Mouse (Mus musculus) adrenal gland, adult 2 months (tissue): ENCODE data around the gene Usmg5. TPM values are rescaled to one million over a fixed set of nuclear protein-coding genes. Genes with fewer than 3 reads are reported as not detected.

Experiments used
- DNase-seq: peaks from one replicate; pipeline ENCODE4 v3.0.0; 2021
- polyA plus RNA-seq: library from polyadenylated mRNA; depleted of rRNA; stranded (reverse); fragments of >200 nt; gene quantifications from 2 replicates; pipeline ENCODE4 v1.2.3, GENCODE M21; 2012; rRNA removed
- total RNA-seq, 2 experiments: library from RNA; stranded (reverse); gene quantifications; 2 replicates each; pipeline ENCODE4 v1.2.3; 2021

The Usmg5 gene
- total and polyA plus RNA-seq, 3 experiments: 7.8 to 840 (median 788) TPM

DNA sequence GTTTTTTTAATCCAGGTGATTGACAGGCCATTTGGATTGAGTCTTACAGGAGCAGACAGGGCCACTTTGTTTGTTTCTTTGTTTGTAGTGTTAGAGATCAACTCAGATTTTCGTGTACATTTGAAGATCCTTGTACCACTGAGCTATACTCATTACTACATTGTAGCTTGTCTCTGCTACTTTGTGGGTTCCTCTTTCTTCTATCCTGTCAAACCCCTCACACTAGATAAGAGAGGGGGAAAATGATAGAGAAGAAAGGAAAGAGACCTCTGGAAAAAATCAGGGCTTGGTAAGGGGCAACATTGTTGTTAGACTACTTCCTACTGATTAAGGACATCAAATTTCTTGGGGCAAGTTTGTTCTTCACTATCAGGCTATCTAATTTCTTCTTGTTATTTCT lies 32.8 kb downstream of the Usmg5 start:
- no peak for DNase-seq

DNA sequence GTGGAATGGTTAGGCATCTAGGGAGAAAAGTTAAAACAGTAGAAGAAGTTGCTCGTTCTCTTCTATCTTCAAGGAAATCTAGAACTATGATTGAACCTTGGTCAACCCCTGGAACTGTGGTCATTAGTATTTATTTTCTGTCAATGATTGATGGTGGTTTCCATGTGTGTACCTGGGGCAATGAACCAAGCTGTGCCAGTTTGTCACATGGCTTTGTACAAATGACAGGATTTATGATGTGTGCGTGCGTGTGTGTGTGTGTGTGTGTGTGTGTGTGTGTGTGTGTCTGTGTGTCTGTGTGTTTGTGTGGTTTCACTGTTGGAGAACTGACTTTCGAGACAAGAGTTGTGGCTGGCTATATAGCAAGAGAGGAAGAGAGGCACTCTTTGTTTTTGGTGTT lies 37.0 kb downstream of the Usmg5 start:
- DNase-seq: no peak

DNA sequence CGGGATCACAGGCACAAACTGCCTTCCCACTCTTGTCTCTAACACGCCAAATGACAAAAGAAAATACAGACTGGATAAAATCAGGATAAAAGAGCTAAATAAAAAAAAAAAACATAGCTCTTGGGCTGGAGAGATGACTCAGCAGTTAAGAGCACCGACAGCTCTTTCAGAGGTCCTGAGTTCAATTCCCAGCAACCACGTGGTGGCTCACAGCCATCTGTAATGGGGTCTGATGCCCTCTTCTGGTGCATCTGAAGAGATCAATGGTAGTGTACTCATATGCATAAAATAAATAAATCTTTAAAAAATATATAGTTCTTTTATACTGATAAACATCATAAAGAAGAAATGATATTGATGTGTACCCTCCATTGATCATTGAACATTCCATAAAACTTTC lies 37.5 kb downstream of the Usmg5 start:
- no peak for DNase-seq

DNA sequence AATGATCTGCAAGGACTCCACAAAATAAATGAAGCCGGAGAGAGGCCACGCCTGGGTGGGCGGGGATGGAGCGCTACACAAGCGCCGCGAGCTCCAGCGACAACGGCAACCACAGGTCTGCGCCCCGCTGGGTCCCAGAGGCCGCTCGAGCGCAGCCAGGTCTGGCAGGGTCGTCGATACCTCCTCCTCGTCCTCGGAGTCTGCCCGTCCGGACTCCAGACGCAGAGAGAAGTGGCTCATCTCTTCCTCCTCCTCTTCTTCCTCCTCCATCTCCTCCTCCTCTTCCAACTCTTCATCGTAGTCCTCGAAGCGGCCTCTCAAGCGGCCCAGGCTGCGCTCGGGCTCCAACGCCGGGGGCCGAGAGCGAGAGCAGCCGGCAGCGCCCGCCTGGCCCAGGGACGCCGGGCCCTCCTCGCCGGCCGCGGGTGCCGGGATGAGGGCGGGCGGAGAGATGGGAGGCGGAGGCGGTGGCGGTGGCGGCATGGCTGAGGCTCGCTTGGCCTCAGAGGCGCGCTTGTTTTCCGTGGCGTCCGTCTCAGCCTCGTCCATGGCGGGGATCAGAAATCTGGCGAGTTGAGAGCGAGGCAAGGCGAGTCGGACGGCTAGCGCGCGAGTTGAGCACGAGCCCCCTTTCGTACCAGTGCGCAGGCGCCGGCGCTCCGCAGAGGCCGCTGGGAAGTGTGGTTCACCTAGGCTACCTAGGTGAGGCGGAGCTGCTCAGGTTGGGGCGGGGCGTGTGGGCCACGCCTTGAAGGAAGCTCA lies 40.0 kb downstream of the Usmg5 start, which contains the start of gene Pcgf6:
TSS of gene Pcgf6 (minus strand) at position 636 of the 762 bp plus-strand sequence.
- DNase-seq: peak; percentile 86

GRCm38 (mm10) chr19:47049840-47050239 lies 40.6 kb downstream of the Usmg5 start:
- no peak for DNase-seq

- no peak for DNase-seq
These were observed 41.4 kb downstream of the Usmg5 start for GRCm38 (mm10) chr19:47049061-47049460.

DNA sequence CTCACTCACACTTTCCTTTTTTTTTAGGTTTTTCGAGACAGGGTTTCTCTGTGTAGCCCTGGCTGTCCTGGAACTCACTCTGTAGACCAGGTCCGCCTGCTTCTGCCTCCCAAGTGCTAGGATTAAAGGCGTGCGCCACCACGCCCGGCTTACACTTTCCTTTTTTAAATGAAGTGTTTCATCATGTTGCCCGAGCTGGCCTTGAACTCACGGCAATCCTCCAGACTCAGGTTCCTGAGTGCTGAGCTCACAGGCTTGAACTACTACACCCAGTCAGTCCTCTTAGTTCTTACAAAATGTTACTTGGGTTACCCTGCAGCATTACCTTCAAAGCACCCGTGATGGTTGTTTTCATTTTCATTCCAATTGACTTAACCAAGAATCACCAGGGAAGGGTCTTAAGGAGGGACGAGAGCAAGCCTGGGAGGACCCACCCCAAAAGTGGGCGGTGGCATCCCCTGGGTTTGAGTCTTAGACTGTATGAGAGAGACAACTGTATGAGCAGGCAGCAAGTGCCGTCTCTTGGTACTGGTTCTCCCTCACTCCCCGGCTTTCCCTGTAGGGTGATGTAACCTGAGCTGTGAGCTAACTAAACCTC lies 43.1 kb downstream of the Usmg5 start:
- DNase-seq: peak; percentile 79

GRCm38 (mm10) chr19:47046343-47046742 lies 44.1 kb downstream of the Usmg5 start:
- no peak for DNase-seq

- DNase-seq: no peak
These were observed 46.8 kb downstream of the Usmg5 start for GRCm38 (mm10) chr19:47043608-47044007.

GRCm38 (mm10) chr19:47040720-47041473 lies 49.5 kb downstream of the Usmg5 start:
- peak; percentile 83 for DNase-seq

- DNase-seq: no peak
These were observed 53.9 kb downstream of the Usmg5 start for GRCm38 (mm10) chr19:47036596-47036995.

DNA sequence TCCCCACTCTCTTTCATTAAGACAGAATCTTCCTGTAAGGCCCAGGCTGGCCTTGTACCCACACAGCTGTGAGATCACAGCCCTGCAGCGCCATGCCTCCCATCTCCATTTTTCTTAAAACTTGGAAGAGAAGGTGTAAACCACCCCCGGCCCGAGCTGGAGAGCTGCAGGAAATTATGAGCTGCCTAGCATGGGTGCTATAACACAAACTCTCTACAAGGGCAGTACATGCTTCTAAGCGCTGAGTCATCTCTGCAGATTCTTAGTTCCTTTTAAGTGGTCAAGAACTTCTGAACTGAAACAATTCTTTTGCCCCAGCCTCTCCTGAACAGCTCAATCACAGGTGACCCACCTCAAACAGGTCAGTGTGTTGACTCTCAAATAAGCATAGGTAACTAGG lies 55.5 kb downstream of the Usmg5 start:
- no peak for DNase-seq

Other genes starting within 250 kb of the Usmg5 start
- 1 to 10 TPM; 5.5 to 7.7 TPM for gene Ina, start 75.9 kb downstream of the Usmg5 start, total RNA-seq
- 4.4 and 5.0 TPM in 2 replicates for gene Ina, start 75.9 kb downstream of the Usmg5 start, polyA plus RNA-seq
- 10 to 100 TPM; 61.8 to 66.2 TPM for gene Nt5c2, start 75.5 kb downstream of the Usmg5 start, total RNA-seq
- gene Nt5c2, start 75.5 kb downstream of the Usmg5 start, polyA plus RNA-seq: 11.6 and 11.9 TPM in 2 replicates
- gene Pcgf6, start 39.7 kb downstream of the Usmg5 start, total RNA-seq: 10 to 100 TPM in 1 of 2 experiments, 1 to 10 TPM in 1; 9.9 to 11.4 TPM
- 10.0 and 11.2 TPM in 2 replicates for gene Pcgf6, start 39.7 kb downstream of the Usmg5 start, polyA plus RNA-seq
- 1 to 10 TPM; 3.5 to 3.6 TPM for gene Taf5, start 22.9 kb downstream of the Usmg5 start, total RNA-seq
- 1.6 and 1.9 TPM in 2 replicates for gene Taf5, start 22.9 kb downstream of the Usmg5 start, polyA plus RNA-seq
- 10 to 100 TPM; 19.8 to 22.1 TPM for gene Pdcd11, start 121 bp upstream of the Usmg5 start, total RNA-seq
- gene Pdcd11, start 121 bp upstream of the Usmg5 start, polyA plus RNA-seq: 5.1 and 6.0 TPM in 2 replicates
- gene Calhm2, start 47.6 kb upstream of the Usmg5 start, total RNA-seq: 1 to 10 TPM; 4.0 to 6.0 TPM
- gene Calhm2, start 47.6 kb upstream of the Usmg5 start, polyA plus RNA-seq: 11.4 and 11.9 TPM in 2 replicates
- not detected for gene Calhm1, start 53.6 kb upstream of the Usmg5 start, total RNA-seq
- not detected in 2 replicates for gene Calhm1, start 53.6 kb upstream of the Usmg5 start, polyA plus RNA-seq
- not detected for gene Calhm3, start 67.1 kb upstream of the Usmg5 start, total RNA-seq
- gene Calhm3, start 67.1 kb upstream of the Usmg5 start, polyA plus RNA-seq: not detected in 2 replicates
- 10 to 100 TPM; 12.1 to 24.2 TPM for gene Neurl1a, start 88.2 kb upstream of the Usmg5 start, total RNA-seq
- 21.5 and 28.3 TPM in 2 replicates for gene Neurl1a, start 88.2 kb upstream of the Usmg5 start, polyA plus RNA-seq